Mouse (Mus musculus): ENCODE measurements at regions not wholly inside any gene's neighbourhood (a gene's known extent, or its start where the extent isn't known, plus 50 kb on each side); places are given as distances from the start of the nearest gene placed in this dataset.

GRCm38 (mm10) chr15:88490316-88491090, 109.6 kb upstream of the Zdhhc25 start:
- DNase-seq, result no peak

GRCm38 (mm10) chr15:88491091-88491366, 109.1 kb upstream of the Zdhhc25 start:
- DNase-seq, result no peak

- no peak for DNase-seq
Observed at GRCm38 (mm10) chr15:88497957-88498356, 102.1 kb upstream of the Zdhhc25 start.

- no peak for DNase-seq
Observed at GRCm38 (mm10) chr15:88502311-88502710, 97.8 kb upstream of the Zdhhc25 start.

- no peak for DNase-seq
Observed at GRCm38 (mm10) chr15:88503896-88504295, 96.2 kb upstream of the Zdhhc25 start.

- no peak for DNase-seq
Observed at GRCm38 (mm10) chr15:88505491-88506119, 94.5 kb upstream of the Zdhhc25 start.

GRCm38 (mm10) chr15:88507886-88508285, 92.2 kb upstream of the Zdhhc25 start:
- DNase-seq, result no peak

GRCm38 (mm10) chr15:88508971-88509370, 91.1 kb upstream of the Zdhhc25 start:
- DNase-seq, result no peak

- DNase-seq, result no peak
Observed at GRCm38 (mm10) chr15:88509626-88510025, 90.5 kb upstream of the Zdhhc25 start.

GRCm38 (mm10) chr15:88514091-88514490, 86.0 kb upstream of the Zdhhc25 start:
- no peak for DNase-seq

GRCm38 (mm10) chr15:88531218-88531617, 68.9 kb upstream of the Zdhhc25 start:
- no peak for DNase-seq

- no peak for DNase-seq
Observed at GRCm38 (mm10) chr15:88532008-88532407, 68.1 kb upstream of the Zdhhc25 start.

- DNase-seq, result no peak
Observed at GRCm38 (mm10) chr15:88533354-88533753, 66.7 kb upstream of the Zdhhc25 start.

- no peak for DNase-seq
Observed at GRCm38 (mm10) chr15:88535516-88535915, 64.6 kb upstream of the Zdhhc25 start.

GRCm38 (mm10) chr15:88537190-88537589, 62.9 kb upstream of the Zdhhc25 start:
- DNase-seq, result peak; percentile 29

GRCm38 (mm10) chr15:88542567-88542966, 57.5 kb upstream of the Zdhhc25 start:
- no peak for DNase-seq

GRCm38 (mm10) chr15:88544216-88544615, 55.9 kb upstream of the Zdhhc25 start:
- no peak for DNase-seq

- DNase-seq, result no peak
Observed at GRCm38 (mm10) chr15:88548261-88548660, 51.8 kb upstream of the Zdhhc25 start.

All from kidney, adult 18-20 months (tissue).